Mouse (Mus musculus) embryonic facial prominence, embryonic 13.5 days (tissue): Measurements from ENCODE around the gene Ppih. TPM values are rescaled to one million over a fixed set of nuclear protein-coding genes. Genes with fewer than 3 reads are reported as not detected.

Experiments used
- ATAC-seq: fragments of 200-750 bp; cut with Nextera tagmentation; 2 replicates; pipeline ENCODE4 v1.8.0; 2017; ENCODE audit warnings: low read depth; ENCODE audit not compliant: insufficient number of reproducible peaks, insufficient read depth, low FRiP score, low TSS enrichment
- H3K27ac ChIP-seq: fragments of 300-500 bp; sonication (generic); 2 replicates; pipeline ENCODE4 v1.5.1; 2015; ENCODE audit warnings: moderate library complexity, mild to moderate bottlenecking, inconsistent platforms
- H3K27me3 ChIP-seq: fragments of 300-500 bp; sonication (generic); 2 replicates; pipeline ENCODE4 v1.6.1; 2015; ENCODE audit warnings: mild to moderate bottlenecking, inconsistent platforms
- H3K36me3 ChIP-seq: fragments of 300-500 bp; sonication (generic); 2 replicates; pipeline ENCODE4 v1.6.1; 2015; ENCODE audit warnings: mild to moderate bottlenecking, inconsistent platforms
- H3K4me1 ChIP-seq: fragments of 300-500 bp; sonication (generic); 2 replicates; pipeline ENCODE4 v1.6.1; 2015; ENCODE audit warnings: inconsistent platforms
- H3K4me2 ChIP-seq: fragments of 300-500 bp; sonication (generic); 2 replicates; pipeline ENCODE4 v1.6.1; 2015; ENCODE audit warnings: moderate library complexity, mild to moderate bottlenecking, inconsistent platforms
- H3K4me3 ChIP-seq: fragments of 300-500 bp; sonication (generic); 2 replicates; pipeline ENCODE4 v1.5.1; 2015; ENCODE audit warnings: mild to moderate bottlenecking, inconsistent platforms
- H3K9ac ChIP-seq: fragments of 300-500 bp; sonication (generic); 2 replicates; pipeline ENCODE4 v1.6.1; 2015; ENCODE audit warnings: mild to moderate bottlenecking, inconsistent platforms
- H3K9me3 ChIP-seq: fragments of 300-500 bp; sonication (generic); 2 replicates; pipeline ENCODE4 v1.6.1; 2016; ENCODE audit warnings: inconsistent platforms
- WGBS: fragments of 180-500 bp; shearing (Covaris S2); methylation state at CpG from one replicate; pipeline ENCODE4 v1.1.7; 2015; ENCODE audit warnings: mixed read lengths; 5-methylcytosine and 5-hydroxymethylcytosine counted together
- polyA plus RNA-seq: library from polyadenylated mRNA; unstranded; fragments of >200 nt; fragmentation: Nextera tagmentation; extraction: Ambion mirVana; gene quantifications from 2 replicates; pipeline ENCODE4 v1.2.1, GENCODE M21; 2015

The Ppih gene
- polyA plus RNA-seq, 1 experiment from 2014 or later: 125 TPM

DNA sequence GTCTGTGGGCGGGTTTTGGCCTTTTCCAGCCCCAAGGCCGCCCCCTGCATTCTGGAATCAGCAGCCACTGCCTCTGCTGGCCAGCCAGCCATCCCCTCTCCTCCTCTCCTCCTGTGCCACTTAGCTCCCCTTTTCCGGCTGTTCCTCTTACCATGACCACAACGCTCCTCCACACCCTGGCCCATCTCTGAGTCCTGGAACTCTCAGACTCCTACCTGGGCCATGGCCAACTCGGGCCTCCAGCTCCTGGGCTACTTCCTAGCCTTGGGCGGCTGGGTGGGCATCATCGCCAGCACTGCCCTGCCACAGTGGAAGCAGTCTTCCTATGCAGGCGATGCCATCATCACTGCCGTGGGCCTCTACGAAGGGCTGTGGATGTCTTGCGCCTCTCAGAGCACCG is 65.0 kb downstream of the Ppih start, which contains the start of gene Cldn19:
TSS of gene Cldn19 (plus strand) at position 64 of the 400 bp plus-strand sequence.
- Histone ChIP-seq H3K4me3 (no peak within 1 kb of the TSS), H3K27me3 (no peaks in the 10 kb centered on the region), H3K4me2 (no peak within 1 kb of the TSS; the same call in 1 of the 2 replicates), H3K36me3 (no peaks in the 10 kb centered on the region), H3K9me3 (no peaks in the 10 kb centered on the region), H3K4me1 (peaks cover 21% of the 10 kb centered on the region), H3K27ac (peak within 1 kb of the TSS; percentile 80), H3K9ac (0 out of 2 replicates have a peak within 1 kb of the TSS, but pooled peaks have one; percentile 40)
- WGBS: 81% methylated on average over 12 of the region's 12 CpGs
- no peak for ATAC-seq

DNA sequence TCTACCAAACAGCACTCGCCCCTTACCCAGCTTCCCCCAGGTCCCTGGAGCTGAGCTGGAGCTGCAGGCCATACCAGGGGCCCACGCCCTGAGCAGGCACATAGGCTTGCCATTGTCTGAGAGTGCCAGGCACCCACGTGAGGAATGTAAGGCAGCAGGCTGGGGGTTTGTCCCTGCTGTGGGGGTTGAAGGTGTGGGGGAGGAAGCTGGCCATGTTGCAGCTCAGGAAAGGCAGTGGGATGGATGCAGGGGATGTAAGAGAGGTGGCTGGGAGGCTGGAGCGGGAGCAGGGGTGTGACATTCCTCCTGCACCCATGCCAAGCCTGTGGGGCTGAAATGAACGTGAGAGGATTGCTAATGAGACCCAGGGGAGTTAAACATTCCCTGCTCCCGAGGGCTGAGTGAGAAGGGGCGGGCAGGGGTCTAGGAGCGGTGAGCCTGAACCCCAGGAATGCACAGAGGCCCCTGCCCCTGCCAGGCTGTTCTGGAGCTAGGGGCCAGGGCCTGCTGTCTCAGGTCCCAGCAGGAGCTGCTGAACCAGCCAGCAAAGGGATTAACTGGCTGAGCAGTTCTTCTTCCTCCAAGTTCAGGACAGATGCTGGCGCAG is 66.2 kb downstream of the Ppih start:
- ATAC-seq: 0 out of 2 replicates have a peak, but pooled peaks have one; percentile 35
- Histone ChIP-seq H3K4me2 (no peak overlapping the region; the same call in 1 of the 2 replicates), H3K4me3 (no peak overlapping the region), H3K27ac (peak overlapping the region; percentile 80), H3K4me1 (peaks cover 21% of the 10 kb centered on the region), H3K36me3 (no peaks in the 10 kb centered on the region), H3K27me3 (no peaks in the 10 kb centered on the region), H3K9me3 (no peaks in the 10 kb centered on the region), H3K9ac (0 out of 2 replicates have a peak overlapping the region, but pooled peaks have one; percentile 40)
- WGBS: 32% methylated on average over 9 of the region's 9 CpGs

DNA sequence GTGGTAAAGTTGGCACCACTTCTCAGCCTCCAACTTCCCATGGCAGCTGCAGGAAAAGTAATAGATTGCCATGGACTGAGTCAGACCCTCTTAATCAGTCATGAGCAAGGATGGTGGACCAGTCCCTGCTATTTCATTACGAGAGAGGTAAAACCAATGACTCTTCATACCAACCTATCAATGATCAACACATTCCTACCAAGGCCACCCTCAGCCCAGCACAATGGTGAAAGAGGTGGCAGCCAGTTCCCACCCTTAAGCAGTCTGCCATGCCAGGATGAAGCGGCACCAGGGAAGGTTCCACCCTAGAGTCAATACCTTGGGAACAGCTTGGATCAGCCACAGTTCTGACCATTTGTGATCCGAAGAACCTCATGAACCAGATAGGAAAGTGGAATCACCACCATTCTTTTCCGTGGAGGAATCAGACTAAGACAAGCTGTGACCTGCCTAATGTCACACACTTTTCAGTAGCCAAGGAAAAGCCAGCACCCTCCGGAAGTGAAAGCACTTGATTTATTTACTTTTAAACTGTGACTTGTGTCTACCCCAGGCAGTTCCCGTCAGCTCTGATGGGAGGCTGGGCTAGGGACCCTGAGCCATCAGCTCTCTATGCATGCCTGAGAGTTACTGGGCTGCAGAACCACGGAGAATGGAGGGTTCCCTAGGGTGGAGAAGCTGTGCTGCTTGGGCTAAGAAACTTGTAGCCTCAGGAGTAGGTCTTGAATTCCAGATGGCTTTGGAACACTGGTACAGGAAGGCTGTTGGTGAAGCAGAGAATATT is 68.1 kb downstream of the Ppih start:
- no peak overlapping the region for H3K4me3 ChIP-seq
- no peak overlapping the region for H3K4me2 ChIP-seq
- no peak overlapping the region for H3K9ac ChIP-seq
- peaks cover 33% of the 10 kb centered on the region for H3K4me1 ChIP-seq
- WGBS: 67% methylated on average over 7 of the region's 7 CpGs
- H3K36me3 ChIP-seq: peaks cover 15% of the 10 kb centered on the region
- H3K9me3 ChIP-seq: no peaks in the 10 kb centered on the region
- no peak for ATAC-seq
- no peaks in the 10 kb centered on the region for H3K27me3 ChIP-seq
- no peak overlapping the region for H3K27ac ChIP-seq

Other genes with a start within 250 kb of the Ppih start
- 116 and 123 TPM in 2 replicates for gene Slc2a1, start 211.8 kb downstream of the Ppih start, polyA plus RNA-seq
- gene Zfp691, start 146.4 kb downstream of the Ppih start, polyA plus RNA-seq: 7.3 and 8.5 TPM in 2 replicates
- gene Ermap, start 130.5 kb downstream of the Ppih start, polyA plus RNA-seq: 2.6 and 5.4 TPM in 2 replicates
- 199 and 212 TPM in 2 replicates for gene Svbp, start 125.2 kb downstream of the Ppih start, polyA plus RNA-seq
- gene Tmem269, start 102.3 kb downstream of the Ppih start, polyA plus RNA-seq: not detected in 2 replicates
- 33.0 and 40.7 TPM in 2 replicates for gene AU022252, start 87.8 kb downstream of the Ppih start, polyA plus RNA-seq
- 58.0 and 64.9 TPM in 2 replicates for gene P3h1, start 87.6 kb downstream of the Ppih start, polyA plus RNA-seq
- gene Cldn19, start 65.1 kb downstream of the Ppih start, polyA plus RNA-seq: 0.24 TPM in 1 of 2 replicates, not detected in the other
- gene Ybx1, start 25.9 kb downstream of the Ppih start, polyA plus RNA-seq: 680 and 805 TPM in 2 replicates
- gene Ccdc30, start 95.0 kb upstream of the Ppih start, polyA plus RNA-seq: 5.0 and 6.4 TPM in 2 replicates
- gene Ppcs, start 101.9 kb upstream of the Ppih start, polyA plus RNA-seq: 28.3 and 32.2 TPM in 2 replicates
- 0.63 TPM in 1 of 2 replicates, not detected in the other for gene Zmynd12, start 102.3 kb upstream of the Ppih start, polyA plus RNA-seq
- 0.61 and 1.2 TPM in 2 replicates for gene Rimkla, start 172.1 kb upstream of the Ppih start, polyA plus RNA-seq
- gene Foxj3, start 216.5 kb upstream of the Ppih start, polyA plus RNA-seq: 27.1 and 29.6 TPM in 2 replicates
- 5.1 and 5.7 TPM in 2 replicates for gene Frg2f1, start 219.0 kb upstream of the Ppih start, polyA plus RNA-seq